Comparison of ENCODE assay signal across 8 mouse cellular contexts in the genomic region with DNA sequence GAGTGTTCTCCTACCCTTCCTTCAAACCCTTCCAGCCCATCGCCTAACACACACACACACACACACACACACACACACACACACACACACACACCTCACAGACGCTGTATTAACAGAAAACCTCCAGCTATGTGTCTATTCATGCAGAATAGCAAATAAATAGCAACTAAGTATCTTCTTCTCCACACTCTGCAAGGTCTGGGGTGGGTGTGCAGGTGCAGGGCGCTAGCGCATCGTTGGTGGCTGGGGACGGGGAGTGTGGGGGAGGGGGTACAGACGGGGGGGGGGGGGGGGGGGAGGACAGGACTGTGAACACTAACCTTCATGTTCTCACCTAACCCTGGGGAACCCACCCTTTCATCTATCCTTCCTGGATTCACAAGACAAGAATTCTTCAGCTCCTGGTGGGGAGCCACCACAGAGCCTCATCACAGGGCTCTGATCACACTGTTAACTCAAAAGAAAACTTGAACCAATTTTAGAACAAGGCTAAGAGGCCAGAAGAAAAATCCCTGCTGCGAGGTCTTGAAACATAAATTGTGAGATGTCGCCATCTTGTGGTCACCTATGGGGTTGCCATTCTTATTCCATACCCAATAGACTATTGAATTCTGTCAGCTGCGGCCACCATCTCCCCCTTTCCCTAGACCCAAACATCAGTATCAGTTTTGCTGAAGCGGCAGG.
DNase-seq lines count a peak whose midpoint lies in the region.

No protein-coding gene starts in this region.

- intact Hi-C loops in left cerebral cortex, postnatal 4 days (cut with DNase I) = loop anchor here (10.0 kb wide), 3 partner anchors 620 to 1730 kb away; no protein-coding TSS in a partner anchor

- DNase-seq in urinary bladder, postnatal 25 days (ENCODE audit: low spot score) = peak; percentile 44
- no peak for DNase-seq in urinary bladder, adult 2 months (ENCODE audit: low spot score)
- peak; percentile 87 to 88 for DNase-seq in cerebellum, postnatal 14 days
- DNase-seq in frontal cortex, postnatal 36 days (ENCODE audit: low spot score in 2 of 2) = peak; percentile 81 to 90
- DNase-seq in kidney, adult 18-20 months = peak; percentile 60
- peak; percentile 67 for DNase-seq in left cerebral cortex, postnatal 4 days
- peak; percentile 67 for DNase-seq in neural tube, embryonic 10.5 days (ENCODE audit: extremely low spot score, low spot score)
- DNase-seq in testis, postnatal 10 days (ENCODE audit: low spot score) = peak; percentile 77
